Mouse (Mus musculus) gastrocnemius, postnatal 4 days (tissue): ENCODE data around the gene Defb13. TPM values are rescaled to one million over a fixed set of nuclear protein-coding genes. Genes with fewer than 3 reads are reported as not detected.

Experiments
- total RNA-seq, 2 experiments: library from RNA; stranded (reverse); gene quantifications; 2 replicates each; pipeline ENCODE4 v1.2.3; 2021

The Defb13 gene
- total RNA-seq, 2 experiments from 2014 or later, result not detected

Other genes starting within 250 kb of the Defb13 start
- gene AY761184, start 243.1 kb upstream of the Defb13 start, total RNA-seq, result not detected
- gene Defa24, start 212.3 kb upstream of the Defb13 start, total RNA-seq, result not detected
- gene Defb50, start 123.2 kb upstream of the Defb13 start, total RNA-seq, result not detected
- gene Defb2, start 106.8 kb upstream of the Defb13 start, total RNA-seq, result not detected
- gene Defb10, start 87.9 kb upstream of the Defb13 start, total RNA-seq, result not detected
- gene Defb9, start 61.3 kb upstream of the Defb13 start, total RNA-seq, result not detected
- not detected for gene Defb11, start 40.4 kb upstream of the Defb13 start, total RNA-seq
- gene Defb15, start 14.1 kb upstream of the Defb13 start, total RNA-seq, result not detected
- gene Defb35, start 8.4 kb upstream of the Defb13 start, total RNA-seq, result not detected
- not detected for gene Fam90a1a, start 12.0 kb downstream of the Defb13 start, total RNA-seq
- gene Ccdc70, start 23.0 kb downstream of the Defb13 start, total RNA-seq, result not detected
- under 1 TPM; 0.12 to 0.18 TPM for gene Atp7b, start 113.5 kb downstream of the Defb13 start, total RNA-seq
- 10 to 100 TPM; 12.0 to 14.3 TPM for gene Alg11, start 114.0 kb downstream of the Defb13 start, total RNA-seq
- not detected for gene Nek5, start 178.3 kb downstream of the Defb13 start, total RNA-seq
- 1 to 10 TPM; 3.5 to 3.6 TPM for gene Nek3, start 219.7 kb downstream of the Defb13 start, total RNA-seq
- gene Ckap2, start 239.1 kb downstream of the Defb13 start, total RNA-seq, result 10 to 100 TPM; 15.6 to 16.4 TPM
- 10 to 100 TPM; 24.3 to 24.6 TPM for gene Vps36, start 246.0 kb downstream of the Defb13 start, total RNA-seq